Mouse (Mus musculus): ENCODE data around the gene 1700020L24Rik. TPM values are rescaled to one million over a fixed set of nuclear protein-coding genes. Genes with fewer than 3 reads are reported as not detected.

1700020L24Rik gene
- total and polyA plus RNA-seq, 2 experiments from 2014 or later: 0.37 to 0.65 TPM

- Histone ChIP-seq H3K4me3 (ENCODE audit: low read length) (no peak overlapping the region), H3K9me3 (ENCODE audit: low read length) (no peaks in the 10 kb centered on the region), H3K36me3 (ENCODE audit: insufficient read depth, low read length) (no peaks in the 10 kb centered on the region), H3K4me2 (ENCODE audit: low read depth, low read length) (no peak overlapping the region), H3K4me1 (ENCODE audit: insufficient read depth, low read length) (no peaks in the 10 kb centered on the region), H3K27ac (no peak overlapping the region), H3K27me3 (ENCODE audit: insufficient read depth, low read length) (no peaks in the 10 kb centered on the region), H3K9ac (replicated peaks; ENCODE audit: low read length) (no peak overlapping the region)
- ATAC-seq (no peak), DNase-seq (ENCODE audit: low spot score) (no peak)
- no peak for TF ChIP-seq CTCF (IDR thresholded peaks at IDR 0.05; ENCODE audit: low read depth)
- WGBS: 79% methylated on average over 3 of the region's 3 CpGs
Observed at GRCm38 (mm10) chr11:83455608-83456007, 18.1 kb downstream of the 1700020L24Rik start.

GRCm38 (mm10) chr11:83457257-83457656 lies 19.8 kb downstream of the 1700020L24Rik start:
- H3K4me1 ChIP-seq (ENCODE audit: insufficient read depth, low read length): peaks cover 2% of the 10 kb centered on the region; the same call in 1 of the 2 replicates
- TF ChIP-seq CTCF (IDR thresholded peaks at IDR 0.05; ENCODE audit: low read depth): no peak
- H3K9me3 ChIP-seq (ENCODE audit: low read length): no peaks in the 10 kb centered on the region
- no peak overlapping the region for H3K27ac ChIP-seq
- H3K4me3 ChIP-seq (ENCODE audit: low read length): no peak overlapping the region
- WGBS: 31% methylated on average over 7 of the region's 7 CpGs
- no peaks in the 10 kb centered on the region for H3K27me3 ChIP-seq (ENCODE audit: insufficient read depth, low read length)
- no peak for DNase-seq (ENCODE audit: low spot score)
- H3K9ac ChIP-seq (replicated peaks; ENCODE audit: low read length): no peak overlapping the region
- H3K4me2 ChIP-seq (ENCODE audit: low read depth, low read length): no peak overlapping the region
- no peaks in the 10 kb centered on the region for H3K36me3 ChIP-seq (ENCODE audit: insufficient read depth, low read length)
- no peak for ATAC-seq

- no peaks in the 10 kb centered on the region for H3K9me3 ChIP-seq (ENCODE audit: low read length)
- ATAC-seq (no peak), DNase-seq (ENCODE audit: low spot score) (no peak)
- no peak for TF ChIP-seq CTCF (IDR thresholded peaks at IDR 0.05; ENCODE audit: low read depth)
- H3K27me3 ChIP-seq (ENCODE audit: insufficient read depth, low read length): no peaks in the 10 kb centered on the region
- no peaks in the 10 kb centered on the region for H3K36me3 ChIP-seq (ENCODE audit: insufficient read depth, low read length)
- H3K4me3 ChIP-seq (ENCODE audit: low read length): no peak overlapping the region
- H3K4me2 ChIP-seq (ENCODE audit: low read depth, low read length): no peak overlapping the region
- H3K9ac ChIP-seq (replicated peaks; ENCODE audit: low read length): no peak overlapping the region
- WGBS: 60% methylated on average over 9 of the region's 9 CpGs
- H3K4me1 ChIP-seq (ENCODE audit: insufficient read depth, low read length): peaks cover 6% of the 10 kb centered on the region; the same call in 1 of the 2 replicates
- no peak overlapping the region for H3K27ac ChIP-seq
Observed at GRCm38 (mm10) chr11:83457912-83458601, 20.6 kb downstream of the 1700020L24Rik start.

DNA sequence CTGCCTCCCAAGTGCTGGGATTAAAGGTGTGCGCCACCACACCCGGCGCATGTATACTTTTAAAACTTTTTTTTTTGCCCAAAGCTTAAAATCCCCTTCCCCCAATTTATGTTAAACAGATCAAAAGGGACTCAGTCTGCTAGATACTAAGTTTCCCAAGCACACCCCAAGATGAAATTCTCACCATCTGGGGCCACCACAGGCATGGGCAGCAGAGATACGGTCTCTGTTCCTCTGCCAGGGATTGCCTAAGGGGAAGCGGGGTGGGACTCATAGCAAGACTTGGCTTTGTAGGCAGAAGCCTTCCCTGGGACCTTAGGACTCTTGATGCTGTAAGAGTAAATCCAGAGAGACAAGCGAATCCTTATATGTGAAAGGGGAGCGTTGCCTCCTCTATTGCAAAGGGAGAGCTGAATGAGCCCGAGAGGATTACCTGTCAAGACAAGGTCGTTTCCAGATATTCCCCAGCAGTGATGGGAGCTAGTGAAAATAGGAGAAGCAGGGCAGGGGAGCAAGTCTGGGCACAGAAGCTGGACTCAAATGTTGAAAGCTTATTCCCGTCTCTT lies 24.1 kb downstream of the 1700020L24Rik start:
- WGBS: 67% methylated on average over 10 of the region's 10 CpGs
- no peaks in the 10 kb centered on the region for H3K9me3 ChIP-seq (ENCODE audit: low read length)
- H3K27ac ChIP-seq: no peak overlapping the region
- ATAC-seq (no peak), DNase-seq (ENCODE audit: low spot score) (no peak)
- H3K4me1 ChIP-seq (ENCODE audit: insufficient read depth, low read length): peaks cover 21% of the 10 kb centered on the region
- H3K27me3 ChIP-seq (ENCODE audit: insufficient read depth, low read length): no peaks in the 10 kb centered on the region
- TF ChIP-seq CTCF (IDR thresholded peaks at IDR 0.05; ENCODE audit: low read depth): no peak
- no peak overlapping the region for H3K9ac ChIP-seq (replicated peaks; ENCODE audit: low read length)
- H3K4me2 ChIP-seq (ENCODE audit: low read depth, low read length): peak overlapping the region; percentile 76; the same call in 1 of the 2 replicates
- no peaks in the 10 kb centered on the region for H3K36me3 ChIP-seq (ENCODE audit: insufficient read depth, low read length)
- H3K4me3 ChIP-seq (ENCODE audit: low read length): no peak overlapping the region

DNA sequence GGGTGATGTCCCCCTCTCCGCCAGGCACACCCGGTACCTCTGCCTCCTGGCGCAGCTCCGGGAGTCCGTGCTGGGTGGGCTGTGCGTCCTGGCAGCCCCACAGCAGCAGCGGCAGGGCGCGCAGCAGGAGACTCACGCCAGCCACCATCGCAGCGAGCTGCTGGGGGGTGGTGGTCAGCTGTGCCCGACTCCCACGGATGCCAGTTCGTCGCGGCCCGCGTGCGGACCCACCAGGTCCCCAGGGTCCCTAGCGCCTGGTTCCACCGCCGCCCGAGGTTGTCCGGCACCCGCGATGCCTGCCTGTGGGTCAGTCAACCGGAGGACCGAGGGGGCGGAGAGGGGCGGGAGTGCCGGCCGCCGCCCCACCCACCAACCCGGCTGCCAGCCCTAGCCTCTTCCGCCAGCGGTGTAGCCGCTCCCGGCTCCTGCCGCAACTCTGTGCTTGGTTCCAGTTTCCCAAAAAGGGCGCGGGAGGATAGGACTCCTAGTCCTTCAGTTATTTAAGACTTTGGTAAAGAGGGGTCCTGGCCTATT lies 25.3 kb downstream of the 1700020L24Rik start, which contains the start of gene Mmp28:
Mmp28 (minus strand) TSS at position 361 of the 534 bp plus-strand sequence.
- H3K4me2 ChIP-seq (ENCODE audit: low read depth, low read length): peak within 1 kb of the TSS; percentile 76
- ATAC-seq (peak; percentile 48; the same call in 1 of the 2 replicates), DNase-seq (ENCODE audit: low spot score) (peak; percentile 56)
- H3K9ac ChIP-seq (replicated peaks; ENCODE audit: low read length): peak within 1 kb of the TSS; percentile 56
- peak within 1 kb of the TSS; percentile 54 for H3K4me3 ChIP-seq (ENCODE audit: low read length)
- under 1% methylated on average over 42 of the region's 42 CpGs for WGBS
- H3K27ac ChIP-seq: peak within 1 kb of the TSS; percentile 51; the same call in 1 of the 2 replicates
- peaks cover 28% of the 10 kb centered on the region for H3K4me1 ChIP-seq (ENCODE audit: insufficient read depth, low read length)
- no peaks in the 10 kb centered on the region for H3K27me3 ChIP-seq (ENCODE audit: insufficient read depth, low read length)
- no peaks in the 10 kb centered on the region for H3K36me3 ChIP-seq (ENCODE audit: insufficient read depth, low read length)
- no peaks in the 10 kb centered on the region for H3K9me3 ChIP-seq (ENCODE audit: low read length)
- no peak for TF ChIP-seq CTCF (IDR thresholded peaks at IDR 0.05; ENCODE audit: low read depth)

DNA sequence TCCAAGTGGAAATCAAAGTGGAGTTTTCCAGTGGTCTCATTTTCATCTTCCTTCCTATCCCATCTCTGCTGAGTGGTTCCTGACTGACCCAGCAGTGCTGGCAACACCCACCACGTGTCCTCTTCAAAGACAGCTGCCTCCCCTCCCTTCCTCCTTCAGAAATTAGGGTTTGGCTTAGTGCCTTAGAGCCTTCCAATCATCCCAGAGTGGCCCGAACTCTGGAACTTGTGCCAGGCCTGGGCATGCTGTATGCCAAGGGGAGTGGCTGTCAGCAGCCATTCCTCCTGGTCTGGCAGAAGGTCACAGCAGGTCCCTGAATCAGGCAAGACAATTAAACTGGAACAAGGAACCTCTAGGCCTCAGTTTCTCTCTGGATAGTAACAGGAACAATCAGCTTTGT lies 28.5 kb downstream of the 1700020L24Rik start:
- H3K27ac ChIP-seq: peak overlapping the region; percentile 76
- H3K4me2 ChIP-seq (ENCODE audit: low read depth, low read length): no peak overlapping the region
- WGBS: 17% methylated on average over 2 of the region's 2 CpGs
- H3K4me1 ChIP-seq (ENCODE audit: insufficient read depth, low read length): peaks cover 28% of the 10 kb centered on the region
- H3K9me3 ChIP-seq (ENCODE audit: low read length): no peaks in the 10 kb centered on the region
- no peaks in the 10 kb centered on the region for H3K27me3 ChIP-seq (ENCODE audit: insufficient read depth, low read length)
- DNase-seq (ENCODE audit: low spot score): peak; percentile 88
- H3K36me3 ChIP-seq (ENCODE audit: insufficient read depth, low read length): no peaks in the 10 kb centered on the region
- peak; percentile 82 for ATAC-seq
- no peak overlapping the region for H3K9ac ChIP-seq (replicated peaks; ENCODE audit: low read length)
- no peak overlapping the region for H3K4me3 ChIP-seq (ENCODE audit: low read length)
- no peak for TF ChIP-seq CTCF (IDR thresholded peaks at IDR 0.05; ENCODE audit: low read depth)
